Mouse (Mus musculus) heart, embryonic 15.5 days (tissue): ENCODE data around the gene C2cd2l. TPM values are rescaled to one million over a fixed set of nuclear protein-coding genes. Genes with fewer than 3 reads are reported as not detected.
"Not testable (repeated sequence)": the region's sequence is repeated elsewhere in the genome, so short reads cannot be mapped to it uniquely, and the experiment has no call there.

Experiments used
- ATAC-seq: fragments of 200-750 bp; cut with Nextera tagmentation; replicated peaks from 2 replicates; pipeline ENCODE4 v1.8.0; 2017; ENCODE audit warnings: low read depth, moderate TSS enrichment; ENCODE audit not compliant: insufficient number of reproducible peaks, insufficient read depth, low FRiP score
- H3K27ac ChIP-seq: fragments of 300-500 bp; sonication (generic); 2 replicates; pipeline ENCODE4 v1.5.1; 2015; ENCODE audit warnings: mild to moderate bottlenecking, inconsistent platforms
- H3K27me3 ChIP-seq: fragments of 300-500 bp; sonication (generic); 2 replicates; pipeline ENCODE4 v1.6.1; 2015; ENCODE audit warnings: inconsistent platforms
- H3K36me3 ChIP-seq: fragments of 300-500 bp; sonication (generic); 2 replicates; pipeline ENCODE4 v1.6.1; 2015; ENCODE audit warnings: mild to moderate bottlenecking, inconsistent platforms
- H3K4me1 ChIP-seq: fragments of 300-500 bp; sonication (generic); replicated peaks from 2 replicates; pipeline ENCODE4 v1.6.1; 2015; ENCODE audit warnings: inconsistent platforms
- H3K4me2 ChIP-seq: fragments of 300-500 bp; sonication (generic); 2 replicates; pipeline ENCODE4 v1.6.1; 2015; ENCODE audit warnings: inconsistent platforms, mild to moderate bottlenecking, moderate library complexity
- H3K4me3 ChIP-seq: fragments of 300-500 bp; sonication (generic); 2 replicates; pipeline ENCODE4 v1.5.1; 2015; ENCODE audit warnings: mild to moderate bottlenecking, inconsistent platforms
- H3K9ac ChIP-seq: fragments of 300-500 bp; sonication (generic); 2 replicates; pipeline ENCODE4 v1.6.1; 2015; ENCODE audit warnings: mild to moderate bottlenecking, inconsistent platforms
- H3K9me3 ChIP-seq: fragments of 300-500 bp; sonication (generic); replicated peaks from 2 replicates; pipeline ENCODE4 v1.6.1; 2016; ENCODE audit warnings: inconsistent platforms
- WGBS: fragments of 180-500 bp; shearing (Covaris S2); methylation state at CpG from one replicate; pipeline ENCODE4 v1.1.7; 2015; ENCODE audit warnings: mixed read lengths; 5-methylcytosine and 5-hydroxymethylcytosine counted together
- polyA plus RNA-seq: library from polyadenylated mRNA; unstranded; fragments of >200 nt; fragmentation: Nextera tagmentation; extraction: Ambion mirVana; gene quantifications from 2 replicates; pipeline ENCODE4 v1.2.1, GENCODE M21; 2015

C2cd2l gene
- polyA plus RNA-seq, 1 experiment from 2014 or later: 6.5 TPM

DNA sequence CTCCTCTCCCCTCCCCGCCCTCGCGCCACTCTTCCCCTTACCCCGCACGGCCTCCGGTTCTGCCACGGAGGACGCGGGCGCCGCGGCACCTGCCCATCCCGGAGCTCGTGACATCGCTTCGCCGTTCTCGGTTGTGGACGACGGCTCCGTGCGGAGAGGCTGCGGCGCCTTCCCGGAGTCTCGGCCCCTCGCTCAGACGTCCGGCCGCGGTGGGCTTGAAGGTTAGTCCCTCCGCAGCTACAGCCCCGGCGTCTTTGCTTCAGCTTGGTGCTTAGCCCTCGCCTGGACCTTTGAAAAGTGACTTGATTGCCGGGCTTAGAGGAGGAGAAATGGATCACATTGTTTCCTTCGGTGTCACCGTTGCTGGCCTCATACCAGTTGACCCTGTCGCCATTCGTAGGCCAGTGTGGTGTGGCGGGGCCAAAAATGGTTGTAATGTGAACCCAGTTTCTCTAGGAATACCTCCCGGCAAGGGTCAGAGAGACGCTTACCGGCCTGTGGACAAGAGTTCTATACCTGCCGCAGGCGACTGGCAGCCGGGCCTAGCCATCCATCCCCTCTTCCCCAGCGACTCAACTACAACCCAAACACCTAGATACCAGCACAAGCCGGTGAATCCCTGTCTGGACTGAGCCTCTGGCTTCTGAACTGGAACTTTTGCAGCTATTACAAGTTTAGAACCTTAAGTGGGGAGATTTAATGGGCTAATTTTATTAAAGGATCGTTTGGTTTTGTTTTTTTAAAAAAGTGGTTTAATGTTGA lies 15.4 kb upstream of the C2cd2l start:
- no peak; the same call in 1 of the 2 replicates for ATAC-seq
- Histone ChIP-seq H3K4me3 (peak overlapping the region; percentile 71), H3K4me1 (peaks cover 24% of the 10 kb centered on the region), H3K9me3 (no peaks in the 10 kb centered on the region), H3K27ac (peak overlapping the region; percentile 98), H3K36me3 (peaks cover 60% of the 10 kb centered on the region), H3K9ac (peak overlapping the region; percentile 82), H3K27me3 (no peaks in the 10 kb centered on the region), H3K4me2 (peak overlapping the region; percentile 77)
- WGBS: 0% methylated on average over 50 of the region's 50 CpGs

DNA sequence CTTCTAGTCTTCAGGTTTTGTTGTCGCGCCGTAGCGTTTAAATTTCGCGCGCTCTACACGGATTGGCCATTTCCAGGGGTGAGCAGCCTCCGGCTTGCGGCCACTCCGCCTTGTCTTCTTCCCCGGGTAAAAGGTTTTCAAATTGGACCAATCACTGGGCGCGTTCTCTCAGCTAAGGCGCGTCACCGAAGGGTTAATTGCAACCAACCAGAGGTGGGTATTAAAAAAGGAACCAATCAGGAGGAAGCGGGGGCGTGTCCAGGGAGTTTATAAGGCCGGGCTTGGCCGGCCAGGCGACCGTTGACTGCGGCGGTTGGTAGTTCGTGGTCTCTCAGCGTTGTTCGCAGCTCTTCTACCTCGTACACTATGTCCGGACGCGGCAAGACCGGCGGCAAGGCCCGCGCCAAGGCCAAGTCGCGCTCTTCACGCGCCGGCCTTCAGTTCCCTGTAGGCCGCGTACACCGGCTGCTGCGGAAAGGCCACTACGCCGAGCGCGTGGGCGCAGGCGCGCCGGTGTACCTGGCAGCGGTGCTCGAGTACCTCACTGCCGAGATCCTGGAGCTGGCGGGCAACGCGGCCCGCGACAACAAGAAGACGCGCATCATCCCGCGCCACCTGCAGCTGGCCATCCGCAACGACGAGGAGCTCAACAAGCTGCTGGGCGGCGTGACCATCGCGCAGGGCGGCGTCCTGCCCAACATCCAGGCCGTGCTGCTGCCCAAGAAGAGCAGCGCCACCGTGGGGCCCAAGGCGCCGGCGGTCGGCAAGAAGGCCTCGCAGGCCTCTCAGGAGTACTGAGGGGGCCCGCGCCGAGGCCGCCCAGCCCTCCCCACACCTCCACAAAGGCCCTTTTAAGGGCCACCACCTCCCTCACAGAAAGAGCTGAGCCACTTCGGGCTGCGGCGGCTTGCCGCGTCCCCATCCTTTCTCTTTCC lies 14.6 kb upstream of the C2cd2l start, which contains the start of gene H2afx:
Gene H2afx (plus strand): TSS at position 299 of the 935 bp plus-strand sequence.
- Histone ChIP-seq H3K4me2 (peak within 1 kb of the TSS; percentile 77), H3K27ac (peak within 1 kb of the TSS; percentile 98), H3K4me3 (peak within 1 kb of the TSS; percentile 71), H3K36me3 (peaks cover 64% of the 10 kb centered on the region), H3K27me3 (no peaks in the 10 kb centered on the region), H3K4me1 (peaks cover 24% of the 10 kb centered on the region), H3K9me3 (no peaks in the 10 kb centered on the region), H3K9ac (peak within 1 kb of the TSS; percentile 82)
- under 1% methylated on average over 88 of the region's 91 CpGs for WGBS
- peak; percentile 93 for ATAC-seq

GRCm38 (mm10) chr9:44332918-44333638 lies 13.0 kb upstream of the C2cd2l start:
- no peak for ATAC-seq
- Histone ChIP-seq H3K27ac (no peak overlapping the region), H3K36me3 (peaks cover 70% of the 10 kb centered on the region), H3K4me3 (no peak overlapping the region), H3K9me3 (no peaks in the 10 kb centered on the region), H3K9ac (no peak overlapping the region), H3K27me3 (no peaks in the 10 kb centered on the region), H3K4me1 (peaks cover 25% of the 10 kb centered on the region), H3K4me2 (no peak overlapping the region)
- WGBS: 92% methylated on average over 13 of the region's 13 CpGs

DNA sequence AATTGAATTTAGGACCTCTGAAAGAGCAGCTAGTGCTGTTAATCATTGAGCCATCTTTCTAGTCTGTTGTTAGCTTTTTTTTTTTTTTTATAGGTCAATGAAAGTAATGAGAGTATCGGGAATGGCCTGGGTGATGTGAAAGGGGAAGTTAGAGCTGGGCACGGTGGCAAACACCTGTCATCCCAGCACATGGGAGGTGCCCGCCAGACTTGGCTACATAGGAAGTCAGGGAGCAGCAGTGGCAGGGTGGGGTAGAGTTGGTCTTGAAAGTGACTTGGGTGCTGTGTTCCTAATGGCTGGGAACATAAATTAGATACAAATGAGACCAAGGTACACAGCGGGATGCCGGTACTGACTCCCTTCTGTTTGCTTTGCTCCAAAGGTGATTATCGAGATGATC lies 10.7 kb upstream of the C2cd2l start:
- Histone ChIP-seq H3K4me2 (no peak overlapping the region), H3K9me3 (no peaks in the 10 kb centered on the region), H3K4me1 (peaks cover 17% of the 10 kb centered on the region), H3K4me3 (no peak overlapping the region), H3K36me3 (peaks cover 56% of the 10 kb centered on the region), H3K27ac (no peak overlapping the region), H3K27me3 (no peaks in the 10 kb centered on the region), H3K9ac (no peak overlapping the region)
- no peak for ATAC-seq
- WGBS: 93% methylated on average over 6 of the region's 6 CpGs

DNA sequence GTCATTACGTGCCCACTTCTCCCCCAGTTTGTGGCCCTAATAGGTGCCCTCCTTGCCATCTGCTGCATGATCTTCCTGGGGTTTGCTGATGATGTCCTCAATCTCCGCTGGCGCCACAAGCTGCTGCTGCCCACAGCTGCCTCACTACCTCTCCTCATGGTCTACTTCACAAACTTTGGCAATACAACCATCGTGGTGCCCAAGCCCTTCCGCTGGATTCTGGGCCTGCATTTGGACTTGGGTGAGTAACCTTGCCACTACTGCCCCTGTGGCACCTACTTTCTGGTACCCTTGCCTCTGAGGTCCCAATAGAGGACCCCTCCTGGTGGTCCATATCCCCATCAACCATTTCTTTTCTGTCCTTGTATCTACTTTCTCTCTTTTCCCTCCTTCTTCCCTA lies 7.8 kb upstream of the C2cd2l start:
- Histone ChIP-seq H3K27me3 (no peaks in the 10 kb centered on the region), H3K4me2 (peak overlapping the region; percentile 84), H3K9me3 (no peaks in the 10 kb centered on the region), H3K9ac (peak overlapping the region; percentile 91), H3K4me3 (peak overlapping the region; percentile 89), H3K4me1 (peaks cover 13% of the 10 kb centered on the region), H3K36me3 (peaks cover 46% of the 10 kb centered on the region), H3K27ac (peak overlapping the region; percentile 97)
- whole genome bisulfite sequencing: 87% methylated on average over 5 of the region's 5 CpGs
- no peak for ATAC-seq

GRCm38 (mm10) chr9:44327064-44327711 lies 7.1 kb upstream of the C2cd2l start:
- Histone ChIP-seq H3K9ac (peak overlapping the region; percentile 91), H3K4me2 (peak overlapping the region; percentile 84), H3K4me1 (peaks cover 13% of the 10 kb centered on the region), H3K27me3 (no peaks in the 10 kb centered on the region), H3K9me3 (no peaks in the 10 kb centered on the region), H3K36me3 (peaks cover 39% of the 10 kb centered on the region), H3K4me3 (peak overlapping the region; percentile 89), H3K27ac (peak overlapping the region; percentile 97)
- peak; percentile 49 for ATAC-seq
- under 1% methylated on average over 22 of the region's 22 CpGs for WGBS

- Histone ChIP-seq H3K27me3 (no peaks in the 10 kb centered on the region), H3K36me3 (peaks cover 33% of the 10 kb centered on the region), H3K9me3 (no peaks in the 10 kb centered on the region), H3K4me2 (peak overlapping the region; percentile 84), H3K4me3 (peak overlapping the region; percentile 89), H3K9ac (peak overlapping the region; percentile 91), H3K4me1 (peaks cover 13% of the 10 kb centered on the region), H3K27ac (peak overlapping the region; percentile 97)
- peak; percentile 89 for ATAC-seq
- under 1% methylated on average over 38 of the region's 38 CpGs for WGBS
These were observed 6.4 kb upstream of the C2cd2l start for GRCm38 (mm10) chr9:44326371-44327063.

GRCm38 (mm10) chr9:44325768-44326370 lies 5.8 kb upstream of the C2cd2l start, which contains the start of gene Dpagt1:
TSS of gene Dpagt1 (plus strand) at chr9:44326019.
- Histone ChIP-seq H3K36me3 (peaks cover 27% of the 10 kb centered on the region), H3K4me1 (peaks cover 15% of the 10 kb centered on the region), H3K27ac (peak within 1 kb of the TSS; percentile 97), H3K9me3 (no peaks in the 10 kb centered on the region), H3K27me3 (no peaks in the 10 kb centered on the region), H3K9ac (peak within 1 kb of the TSS; percentile 91), H3K4me2 (peak within 1 kb of the TSS; percentile 84), H3K4me3 (peak within 1 kb of the TSS; percentile 89)
- no peak for ATAC-seq
- 2% methylated on average over 12 of the region's 12 CpGs for WGBS

DNA sequence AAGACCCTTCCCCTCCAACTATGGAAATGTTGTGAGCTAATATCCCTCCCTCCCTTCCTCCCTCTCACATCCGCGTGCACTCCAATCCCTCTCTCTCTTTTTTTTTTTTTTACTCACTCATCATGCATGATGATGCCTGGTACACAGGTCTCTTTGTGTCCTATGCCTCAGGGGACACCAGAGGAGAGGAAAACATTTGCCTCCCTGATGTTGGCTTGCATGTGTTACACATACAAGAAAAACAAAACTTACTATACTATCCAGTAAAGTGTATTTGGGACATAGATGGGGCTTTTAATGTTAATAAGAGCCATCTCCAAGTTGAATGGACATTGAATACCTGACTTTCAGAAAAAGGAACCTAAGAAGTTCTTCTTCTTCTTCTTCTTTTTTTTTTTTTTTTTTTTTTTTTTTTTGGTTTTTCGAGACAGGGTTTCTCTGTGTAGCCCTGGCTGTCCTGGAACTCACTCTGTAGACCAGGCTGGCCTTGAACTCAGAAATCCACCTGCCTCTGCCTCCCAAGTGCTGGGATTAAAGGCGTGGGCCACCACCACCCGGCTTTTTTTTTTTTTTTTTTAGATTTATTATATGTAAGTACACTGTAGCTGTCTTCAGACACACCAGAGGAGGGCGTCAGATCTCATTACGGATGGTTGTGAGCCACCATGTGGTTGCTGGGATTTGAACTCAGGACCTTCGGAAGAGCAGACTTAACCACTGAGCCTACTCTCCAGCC lies 5.1 kb upstream of the C2cd2l start:
- not testable (repeated sequence) for ATAC-seq, H3K27me3 ChIP-seq, H3K9me3 ChIP-seq, H3K4me3 ChIP-seq
- Histone ChIP-seq H3K4me2 (peak overlapping the region; percentile 84), H3K27ac (peak overlapping the region; percentile 97), H3K9ac (peak overlapping the region; percentile 91), H3K36me3 (peaks cover 20% of the 10 kb centered on the region), H3K4me1 (peaks cover 20% of the 10 kb centered on the region)
- WGBS: 63% methylated on average over 7 of the region's 8 CpGs
